Mouse (Mus musculus): ENCODE data around the gene Kdm1b. TPM values are rescaled to one million over a fixed set of nuclear protein-coding genes. Genes with fewer than 3 reads are reported as not detected.

Gene Kdm1b
- polyA plus RNA-seq, 1 experiment: 5.8 TPM

GRCm38 (mm10) chr13:47042024-47042633 is 1.2 kb upstream of the Kdm1b start:
- Histone ChIP-seq H3K4me3 (ENCODE audit: low read depth, low read length) (no peak overlapping the region), H3K27me3 (ENCODE audit: control insufficient read depth, insufficient read depth, low read length) (no peaks in the 10 kb centered on the region), H3K4me1 (ENCODE audit: control insufficient read depth, insufficient read depth, insufficient read length, low read length) (peaks cover 11% of the 10 kb centered on the region), H3K27ac (ENCODE audit: insufficient read depth, low read depth, low read length) (no peak overlapping the region), H3K36me3 (ENCODE audit: control insufficient read depth, insufficient read depth, low read length) (no peaks in the 10 kb centered on the region)
- TF ChIP-seq CTCF (IDR thresholded peaks at IDR 0.05; ENCODE audit: extremely low read depth, insufficient read length, insufficient replicate concordance, low read depth, low read length): no peak
- TF ChIP-seq POLR2A (IDR thresholded peaks at IDR 0.05; ENCODE audit: low read depth, low read length): no peak
- WGBS: 11% methylated on average over 8 of the region's 8 CpGs

- peak overlapping the region; percentile 77 for H3K4me3 ChIP-seq (ENCODE audit: low read depth, low read length)
- H3K27ac ChIP-seq (ENCODE audit: insufficient read depth, low read depth, low read length): 0 out of 2 replicates have a peak overlapping the region, but pooled peaks have one; percentile 3
- under 1% methylated on average over 45 of the region's 45 CpGs for WGBS
- TF ChIP-seq POLR2A (IDR thresholded peaks at IDR 0.05; ENCODE audit: low read depth, low read length) (no peak), CTCF (IDR thresholded peaks at IDR 0.05; ENCODE audit: extremely low read depth, insufficient read length, insufficient replicate concordance, low read depth, low read length) (no peak)
- 0 out of 2 replicates have a peak, but pooled peaks cover under 1% of the 10 kb centered on the region for H3K36me3 ChIP-seq (ENCODE audit: control insufficient read depth, insufficient read depth, low read length)
- no peaks in the 10 kb centered on the region for H3K27me3 ChIP-seq (ENCODE audit: control insufficient read depth, insufficient read depth, low read length)
- H3K4me1 ChIP-seq (ENCODE audit: control insufficient read depth, insufficient read depth, insufficient read length, low read length): peaks cover 11% of the 10 kb centered on the region
Measured at GRCm38 (mm10) chr13:47043833-47044616, 726 bp downstream of the Kdm1b start.

- Histone ChIP-seq H3K4me1 (ENCODE audit: control insufficient read depth, insufficient read depth, insufficient read length, low read length) (peaks cover 11% of the 10 kb centered on the region), H3K36me3 (ENCODE audit: control insufficient read depth, insufficient read depth, low read length) (0 out of 2 replicates have a peak, but pooled peaks cover 5% of the 10 kb centered on the region), H3K27ac (ENCODE audit: insufficient read depth, low read depth, low read length) (peak within 1 kb of the TSS; percentile 3; the same call in 1 of the 2 replicates), H3K27me3 (ENCODE audit: control insufficient read depth, insufficient read depth, low read length) (no peaks in the 10 kb centered on the region), H3K4me3 (ENCODE audit: low read depth, low read length) (peak within 1 kb of the TSS; percentile 77)
- TF ChIP-seq CTCF (IDR thresholded peaks at IDR 0.05; ENCODE audit: extremely low read depth, insufficient read length, insufficient replicate concordance, low read depth, low read length) (no peak), POLR2A (IDR thresholded peaks at IDR 0.05; ENCODE audit: low read depth, low read length) (no peak)
- WGBS: 7% methylated on average over 10 of the region's 10 CpGs
Measured at GRCm38 (mm10) chr13:47044617-47044947, 1.3 kb downstream of the Kdm1b start, which contains the start of gene Tpmt. Tpmt (minus strand) TSS chr13:47044737.

DNA sequence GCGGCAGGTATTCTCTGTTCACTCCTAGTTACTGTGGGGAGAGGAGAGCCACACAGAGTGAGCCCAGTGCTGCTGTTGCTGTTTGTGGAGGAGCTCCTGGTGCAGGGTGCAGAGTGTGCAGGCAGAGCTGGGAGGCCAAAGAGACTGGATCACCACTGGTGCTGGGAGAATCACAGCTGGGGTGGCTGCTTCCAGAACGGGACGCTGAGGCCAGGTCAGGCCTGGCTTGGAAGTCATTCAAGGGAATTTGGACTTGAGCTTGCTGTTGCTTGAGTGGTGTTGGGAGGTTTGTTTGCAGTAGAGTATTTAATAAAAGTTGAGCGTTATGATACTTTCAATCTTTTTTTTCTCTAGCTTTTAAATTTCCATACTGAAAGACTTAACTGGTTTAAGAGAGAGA is 4.7 kb downstream of the Kdm1b start:
- no peak overlapping the region for H3K27ac ChIP-seq (ENCODE audit: insufficient read depth, low read depth, low read length)
- no peak overlapping the region for H3K4me3 ChIP-seq (ENCODE audit: low read depth, low read length)
- no peak for TF ChIP-seq POLR2A (IDR thresholded peaks at IDR 0.05; ENCODE audit: low read depth, low read length)
- TF ChIP-seq CTCF (IDR thresholded peaks at IDR 0.05; ENCODE audit: extremely low read depth, insufficient read length, insufficient replicate concordance, low read depth, low read length): no peak
- H3K27me3 ChIP-seq (ENCODE audit: control insufficient read depth, insufficient read depth, low read length): no peaks in the 10 kb centered on the region
- 78% methylated on average over 4 of the region's 4 CpGs for WGBS
- peaks cover 6% of the 10 kb centered on the region for H3K4me1 ChIP-seq (ENCODE audit: control insufficient read depth, insufficient read depth, insufficient read length, low read length)
- H3K36me3 ChIP-seq (ENCODE audit: control insufficient read depth, insufficient read depth, low read length): peaks cover 20% of the 10 kb centered on the region

GRCm38 (mm10) chr13:47050009-47050408 is 6.7 kb downstream of the Kdm1b start:
- WGBS: 71% methylated on average over 4 of the region's 4 CpGs
- TF ChIP-seq POLR2A (IDR thresholded peaks at IDR 0.05; ENCODE audit: low read depth, low read length) (no peak), CTCF (IDR thresholded peaks at IDR 0.05; ENCODE audit: extremely low read depth, insufficient read length, insufficient replicate concordance, low read depth, low read length) (no peak)
- Histone ChIP-seq H3K4me3 (ENCODE audit: low read depth, low read length) (no peak overlapping the region), H3K4me1 (ENCODE audit: control insufficient read depth, insufficient read depth, insufficient read length, low read length) (no peaks in the 10 kb centered on the region), H3K36me3 (ENCODE audit: control insufficient read depth, insufficient read depth, low read length) (peaks cover 29% of the 10 kb centered on the region), H3K27ac (ENCODE audit: insufficient read depth, low read depth, low read length) (no peak overlapping the region), H3K27me3 (ENCODE audit: control insufficient read depth, insufficient read depth, low read length) (no peaks in the 10 kb centered on the region)

DNA sequence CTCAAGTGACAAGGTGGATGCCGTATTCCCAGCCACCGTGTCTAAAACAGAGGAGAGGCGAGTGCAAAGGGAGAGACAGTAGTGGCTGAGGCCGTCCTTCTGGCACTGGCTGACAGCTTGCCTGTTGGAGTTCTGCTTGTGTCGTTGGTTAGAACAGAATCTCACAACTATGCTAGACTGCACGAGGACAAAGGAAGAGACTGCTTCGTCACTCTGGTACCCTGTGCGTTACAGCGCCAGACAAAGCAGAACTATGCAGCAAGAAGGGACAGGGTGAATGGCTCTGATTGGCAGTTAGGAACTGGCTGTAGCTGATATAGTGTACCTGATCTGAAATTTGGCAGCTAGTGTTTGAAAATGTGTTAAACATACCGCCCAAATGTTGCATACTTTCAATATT is 10.7 kb downstream of the Kdm1b start:
- TF ChIP-seq CTCF (IDR thresholded peaks at IDR 0.05; ENCODE audit: extremely low read depth, insufficient read length, insufficient replicate concordance, low read depth, low read length) (no peak), POLR2A (IDR thresholded peaks at IDR 0.05; ENCODE audit: low read depth, low read length) (no peak)
- no peaks in the 10 kb centered on the region for H3K27me3 ChIP-seq (ENCODE audit: control insufficient read depth, insufficient read depth, low read length)
- no peak overlapping the region for H3K27ac ChIP-seq (ENCODE audit: insufficient read depth, low read depth, low read length)
- H3K36me3 ChIP-seq (ENCODE audit: control insufficient read depth, insufficient read depth, low read length): peaks cover 38% of the 10 kb centered on the region
- WGBS: 91% methylated on average over 10 of the region's 10 CpGs
- H3K4me1 ChIP-seq (ENCODE audit: control insufficient read depth, insufficient read depth, insufficient read length, low read length): no peaks in the 10 kb centered on the region
- H3K4me3 ChIP-seq (ENCODE audit: low read depth, low read length): no peak overlapping the region

GRCm38 (mm10) chr13:47056126-47056525 is 12.8 kb downstream of the Kdm1b start:
- Histone ChIP-seq H3K27ac (ENCODE audit: insufficient read depth, low read depth, low read length) (no peak overlapping the region), H3K27me3 (ENCODE audit: control insufficient read depth, insufficient read depth, low read length) (no peaks in the 10 kb centered on the region), H3K4me1 (ENCODE audit: control insufficient read depth, insufficient read depth, insufficient read length, low read length) (no peaks in the 10 kb centered on the region), H3K36me3 (ENCODE audit: control insufficient read depth, insufficient read depth, low read length) (peaks cover 38% of the 10 kb centered on the region), H3K4me3 (ENCODE audit: low read depth, low read length) (no peak overlapping the region)
- TF ChIP-seq CTCF (IDR thresholded peaks at IDR 0.05; ENCODE audit: extremely low read depth, insufficient read length, insufficient replicate concordance, low read depth, low read length): no peak
- no peak for TF ChIP-seq POLR2A (IDR thresholded peaks at IDR 0.05; ENCODE audit: low read depth, low read length)
- WGBS: 77% methylated on average over 11 of the region's 11 CpGs
